Mouse (Mus musculus) heart, embryonic 14.5 days (tissue): ENCODE data around the gene Lamc1. TPM values are rescaled to one million over a fixed set of nuclear protein-coding genes. Genes with fewer than 3 reads are reported as not detected.

Experiments used
- ATAC-seq: fragments of 200-750 bp; cut with Nextera tagmentation; 2 replicates; pipeline ENCODE4 v1.8.0; 2017; ENCODE audit warnings: low read depth, moderate TSS enrichment; ENCODE audit not compliant: insufficient number of reproducible peaks, insufficient read depth, low FRiP score
- H3K27ac ChIP-seq, 2 experiments: fragments of 200-500 bp in 1 of 2; fragments of 300-500 bp in 1 of 2; sonication (generic) in 1 of 2; replicated peaks in 1 of 2; 2 replicates each; pipeline ENCODE4 v1.5.1; 2012 to 2014; ENCODE audit warnings: low read depth in 2 of 2, low read length in 2 of 2, control low read depth in 1 of 2, mild to moderate bottlenecking in 1 of 2, mixed read lengths in 1 of 2; ENCODE audit not compliant: control insufficient read depth in 1 of 2, insufficient read depth in 1 of 2
- H3K27me3 ChIP-seq: fragments of 300-500 bp; sonication (generic); 2 replicates; pipeline ENCODE4 v1.6.1; 2014; ENCODE audit warnings: mild to moderate bottlenecking, low read length, control low read depth; ENCODE audit not compliant: control insufficient read depth, insufficient read depth
- H3K36me3 ChIP-seq: fragments of 300-500 bp; sonication (generic); 2 replicates; pipeline ENCODE4 v1.6.1; 2014; ENCODE audit warnings: mild to moderate bottlenecking, control low read depth, low read length, mixed read lengths; ENCODE audit not compliant: control insufficient read depth, insufficient read depth
- H3K4me1 ChIP-seq, 2 experiments: fragments of 200-500 bp in 1 of 2; fragments of 300-500 bp in 1 of 2; sonication (generic) in 1 of 2; 2 replicates each; pipeline ENCODE4 v1.6.1; 2012 to 2014; ENCODE audit warnings: low read length in 2 of 2, control low read depth in 1 of 2, mixed read lengths in 1 of 2; ENCODE audit not compliant: control insufficient read depth in 2 of 2, insufficient read depth in 2 of 2
- H3K4me2 ChIP-seq: fragments of 300-500 bp; sonication (generic); 2 replicates; pipeline ENCODE4 v1.6.1; 2014; ENCODE audit warnings: mild to moderate bottlenecking, low read length
- H3K4me3 ChIP-seq, 2 experiments: fragments of 200-500 bp in 1 of 2; fragments of 300-500 bp in 1 of 2; sonication (generic) in 1 of 2; 2 replicates each; pipeline ENCODE4 v1.5.1; 2012 to 2014; ENCODE audit warnings: low read length in 2 of 2, mild to moderate bottlenecking in 2 of 2, control low read depth in 1 of 2, low read depth in 1 of 2, moderate library complexity in 1 of 2; ENCODE audit not compliant: control insufficient read depth in 1 of 2, insufficient read depth in 1 of 2
- H3K9ac ChIP-seq: fragments of 300-500 bp; sonication (generic); 2 replicates; pipeline ENCODE4 v1.6.1; 2014; ENCODE audit warnings: mild to moderate bottlenecking, low read length
- H3K9me3 ChIP-seq: fragments of 300-500 bp; sonication (generic); 2 replicates; pipeline ENCODE4 v1.6.1; 2016; ENCODE audit warnings: low read length, control low read depth; ENCODE audit not compliant: control insufficient read depth
- WGBS: fragments of 180-500 bp; shearing (Covaris S2); extraction: QIAGEN DNeasy Blood & Tissue Kit; methylation state at CpG from one replicate; pipeline ENCODE4 v1.1.7; 2014; 5-methylcytosine and 5-hydroxymethylcytosine counted together
- polyA plus RNA-seq: library from polyadenylated mRNA; unstranded; fragments of >200 nt; fragmentation: Nextera tagmentation; extraction: Ambion mirVana; gene quantifications from 2 replicates; pipeline ENCODE4 v1.2.1, GENCODE M21; 2014

The Lamc1 gene
- polyA plus RNA-seq, 1 experiment from 2014 or later, result 133 TPM

- Histone ChIP-seq H3K9me3 (no peaks in the 10 kb centered on the region), H3K4me1 (peaks cover 15 to 36% of the 10 kb centered on the region in 2 experiments), H3K9ac (no peak overlapping the region), H3K27ac (peak overlapping the region; percentile 70 to 87; a peak in 3 of 4 replicates), H3K27me3 (no peaks in the 10 kb centered on the region), H3K36me3 (no peaks in the 10 kb centered on the region), H3K4me2 (0 out of 2 replicates have a peak overlapping the region, but pooled peaks have one; percentile 11), H3K4me3 (no peak overlapping the region)
- WGBS, result 23% methylated on average over 12 of the region's 12 CpGs
- ATAC-seq, result peak; percentile 83
Measured at GRCm38 (mm10) chr1:153174801-153175200, 157.8 kb downstream of the Lamc1 start.

- Histone ChIP-seq H3K9ac (no peak overlapping the region), H3K27me3 (no peaks in the 10 kb centered on the region), H3K27ac (peak overlapping the region; percentile 74 to 87), H3K4me2 (no peak overlapping the region), H3K4me3 (no peak overlapping the region), H3K36me3 (no peaks in the 10 kb centered on the region), H3K9me3 (no peaks in the 10 kb centered on the region), H3K4me1 (peaks cover 15 to 36% of the 10 kb centered on the region in 2 experiments)
- ATAC-seq, result peak; percentile 35; the same call in 1 of the 2 replicates
- 23% methylated on average over 3 of the region's 3 CpGs for WGBS
Measured at GRCm38 (mm10) chr1:153173276-153173675, 159.3 kb downstream of the Lamc1 start.

- 0 out of 2 replicates have a peak, but pooled peaks have one; percentile 40 for ATAC-seq
- H3K27me3 ChIP-seq, result no peaks in the 10 kb centered on the region
Measured at GRCm38 (mm10) chr1:153172291-153172731, 160.3 kb downstream of the Lamc1 start.

GRCm38 (mm10) chr1:153171011-153171410, 161.6 kb downstream of the Lamc1 start:
- Histone ChIP-seq H3K27me3 (no peaks in the 10 kb centered on the region), H3K27ac (no peak overlapping the region), H3K4me1 (peaks cover 15 to 36% of the 10 kb centered on the region in 2 experiments), H3K9me3 (no peaks in the 10 kb centered on the region), H3K4me3 (no peak overlapping the region), H3K4me2 (no peak overlapping the region), H3K36me3 (no peaks in the 10 kb centered on the region), H3K9ac (no peak overlapping the region)
- no peak for ATAC-seq
- WGBS, result 84% methylated on average over 10 of the region's 10 CpGs

More at GRCm38 (mm10) chr1:153172291-153172731, 160.3 kb downstream of the Lamc1 start:
- Histone ChIP-seq H3K9ac (peak overlapping the region; percentile 47), H3K4me3 (no peak overlapping the region), H3K27ac (peak overlapping the region; percentile 74 to 87), H3K36me3 (no peaks in the 10 kb centered on the region), H3K9me3 (no peaks in the 10 kb centered on the region), H3K4me1 (peaks cover 15 to 36% of the 10 kb centered on the region in 2 experiments), H3K4me2 (peak overlapping the region; percentile 26)
- 2% methylated on average over 9 of the region's 9 CpGs for WGBS

Other genes starting within 250 kb of the Lamc1 start
- gene Lamc2, start 146.3 kb downstream of the Lamc1 start, polyA plus RNA-seq, result 10.5 and 11.3 TPM in 2 replicates
- 0.40 and 0.47 TPM in 2 replicates for gene Shcbp1l, start 92.4 kb upstream of the Lamc1 start, polyA plus RNA-seq
- gene Dhx9, start 154.9 kb upstream of the Lamc1 start, polyA plus RNA-seq, result 17.9 and 18.8 TPM in 2 replicates
- 5.6 and 6.8 TPM in 2 replicates for gene Npl, start 217.3 kb upstream of the Lamc1 start, polyA plus RNA-seq